Mouse (Mus musculus): ENCODE measurements around the gene Gm20388. TPM values are rescaled to one million over a fixed set of nuclear protein-coding genes. Genes with fewer than 3 reads are reported as not detected.

The Gm20388 gene
- total RNA-seq, 2 experiments from 2014 or later = 4.0 TPM; not detected in 1

- DNase-seq = no peak
Measured at GRCm38 (mm10) chr8:121023003-121023402, 1112.4 kb downstream of the Gm20388 start.

- DNase-seq = no peak
Measured at GRCm38 (mm10) chr8:121023736-121024135, 1113.1 kb downstream of the Gm20388 start.

- DNase-seq = no peak
Measured at GRCm38 (mm10) chr8:121025486-121025885, 1114.8 kb downstream of the Gm20388 start.

GRCm38 (mm10) chr8:121027787-121028186 lies 1117.1 kb downstream of the Gm20388 start:
- DNase-seq = peak; percentile 53 to 74

GRCm38 (mm10) chr8:121029076-121029475 lies 1118.4 kb downstream of the Gm20388 start:
- DNase-seq = no peak

- DNase-seq = no peak
Measured at GRCm38 (mm10) chr8:121030496-121031040, 1119.9 kb downstream of the Gm20388 start.

GRCm38 (mm10) chr8:121033299-121034013 lies 1122.8 kb downstream of the Gm20388 start:
- no peak for DNase-seq

DNA sequence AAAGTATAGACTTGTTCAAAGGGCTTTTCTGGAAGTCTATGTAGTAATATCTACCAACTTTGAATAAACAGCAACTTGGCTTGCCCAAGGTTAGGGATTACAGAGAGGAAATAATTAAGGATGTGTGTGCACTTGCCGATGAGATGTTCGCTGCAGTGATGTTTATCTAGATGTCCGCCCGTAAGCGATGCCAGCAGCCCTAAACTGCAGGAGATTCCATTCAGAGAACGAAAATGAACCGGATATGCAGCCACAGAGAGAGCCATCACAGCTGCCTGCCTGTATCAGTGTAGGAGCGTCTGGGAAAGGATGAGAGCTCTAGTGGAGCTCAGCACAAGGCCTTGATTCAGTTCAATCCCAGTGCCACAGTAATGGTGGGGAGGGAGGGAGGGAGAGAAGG lies 1125.0 kb downstream of the Gm20388 start:
- DNase-seq = no peak

DNA sequence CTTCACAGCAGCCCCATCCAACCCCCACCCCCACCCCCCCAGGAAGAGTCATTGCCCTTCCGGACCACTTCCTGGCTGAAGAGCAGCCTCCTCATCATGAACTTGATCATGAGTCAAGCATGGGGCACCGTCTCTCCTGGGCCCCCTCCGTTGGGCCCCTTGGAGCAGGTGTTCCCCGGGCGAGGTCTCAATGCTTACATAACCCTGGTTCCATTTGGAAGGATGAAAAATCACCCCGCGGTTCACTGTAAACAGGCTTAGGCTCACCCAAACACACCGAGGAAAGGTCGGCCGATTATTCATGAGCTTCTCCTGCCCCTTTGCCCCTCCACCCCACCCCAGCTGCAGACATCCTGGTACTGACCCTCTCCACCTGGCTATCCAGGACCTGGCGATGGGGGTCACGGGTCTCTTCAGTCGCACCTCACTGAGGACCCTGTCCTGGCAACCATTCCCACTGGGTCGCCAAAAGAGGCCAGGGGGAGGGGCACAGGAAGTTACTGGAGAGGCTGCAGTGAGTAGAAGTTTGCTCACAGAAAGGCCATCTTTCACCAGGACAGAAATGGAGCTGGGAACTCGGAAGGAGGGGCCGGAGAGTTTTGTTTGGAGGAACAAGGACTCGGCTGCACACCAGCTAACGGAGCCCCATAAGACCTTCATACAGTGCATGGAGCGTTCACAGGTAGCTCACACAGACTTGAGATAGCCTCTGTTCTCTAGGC lies 1133.2 kb downstream of the Gm20388 start:
- DNase-seq = no peak

- DNase-seq = no peak
Measured at GRCm38 (mm10) chr8:121047441-121047840, 1136.8 kb downstream of the Gm20388 start.

- no peak for DNase-seq
Measured at GRCm38 (mm10) chr8:121058081-121058480, 1147.4 kb downstream of the Gm20388 start.

DNA sequence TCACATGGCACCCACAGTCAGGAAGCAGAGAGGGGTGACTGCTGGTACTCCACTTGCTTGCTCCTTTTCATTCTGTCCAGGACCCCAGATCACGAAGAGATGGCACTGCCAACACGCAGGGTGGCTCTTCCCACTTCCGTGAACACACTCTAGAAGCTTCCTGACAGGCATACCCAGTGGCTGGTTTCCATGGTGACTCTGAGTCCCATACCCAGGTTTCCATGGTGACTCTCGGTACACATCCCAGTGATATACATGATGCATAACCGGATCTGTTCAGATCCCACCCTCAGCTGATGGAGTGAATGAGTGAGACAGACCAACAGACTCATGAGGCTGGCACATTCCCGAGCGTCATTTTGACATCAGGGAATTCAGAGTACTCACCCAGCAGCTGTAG lies 1148.5 kb downstream of the Gm20388 start:
- DNase-seq = no peak

- DNase-seq = no peak
Measured at GRCm38 (mm10) chr8:121062521-121062920, 1151.9 kb downstream of the Gm20388 start.

GRCm38 (mm10) chr8:121063649-121064048 lies 1153.0 kb downstream of the Gm20388 start:
- DNase-seq = no peak

DNA sequence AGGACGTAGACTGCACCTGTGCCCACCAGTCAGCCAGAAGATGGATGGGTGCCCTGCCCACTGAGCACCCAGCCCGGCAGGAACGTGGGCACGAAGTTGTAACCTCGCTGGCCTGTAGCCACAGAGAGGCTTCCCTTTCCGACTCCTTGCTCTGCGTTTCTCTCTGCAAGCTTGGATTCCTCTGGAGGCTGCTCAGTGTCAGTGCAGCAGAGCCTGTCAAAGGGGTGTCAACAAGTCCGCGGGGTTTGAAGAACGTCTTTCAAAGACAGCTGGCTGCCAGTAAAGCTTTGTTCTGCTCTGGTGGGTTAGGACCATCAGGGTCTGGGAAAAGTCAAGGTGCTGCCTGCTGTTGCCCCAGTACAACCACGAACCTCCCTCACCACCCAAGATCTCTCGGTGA lies 1160.8 kb downstream of the Gm20388 start:
- DNase-seq = no peak

GRCm38 (mm10) chr8:121072406-121073130 lies 1161.9 kb downstream of the Gm20388 start:
- no peak for DNase-seq

DNA sequence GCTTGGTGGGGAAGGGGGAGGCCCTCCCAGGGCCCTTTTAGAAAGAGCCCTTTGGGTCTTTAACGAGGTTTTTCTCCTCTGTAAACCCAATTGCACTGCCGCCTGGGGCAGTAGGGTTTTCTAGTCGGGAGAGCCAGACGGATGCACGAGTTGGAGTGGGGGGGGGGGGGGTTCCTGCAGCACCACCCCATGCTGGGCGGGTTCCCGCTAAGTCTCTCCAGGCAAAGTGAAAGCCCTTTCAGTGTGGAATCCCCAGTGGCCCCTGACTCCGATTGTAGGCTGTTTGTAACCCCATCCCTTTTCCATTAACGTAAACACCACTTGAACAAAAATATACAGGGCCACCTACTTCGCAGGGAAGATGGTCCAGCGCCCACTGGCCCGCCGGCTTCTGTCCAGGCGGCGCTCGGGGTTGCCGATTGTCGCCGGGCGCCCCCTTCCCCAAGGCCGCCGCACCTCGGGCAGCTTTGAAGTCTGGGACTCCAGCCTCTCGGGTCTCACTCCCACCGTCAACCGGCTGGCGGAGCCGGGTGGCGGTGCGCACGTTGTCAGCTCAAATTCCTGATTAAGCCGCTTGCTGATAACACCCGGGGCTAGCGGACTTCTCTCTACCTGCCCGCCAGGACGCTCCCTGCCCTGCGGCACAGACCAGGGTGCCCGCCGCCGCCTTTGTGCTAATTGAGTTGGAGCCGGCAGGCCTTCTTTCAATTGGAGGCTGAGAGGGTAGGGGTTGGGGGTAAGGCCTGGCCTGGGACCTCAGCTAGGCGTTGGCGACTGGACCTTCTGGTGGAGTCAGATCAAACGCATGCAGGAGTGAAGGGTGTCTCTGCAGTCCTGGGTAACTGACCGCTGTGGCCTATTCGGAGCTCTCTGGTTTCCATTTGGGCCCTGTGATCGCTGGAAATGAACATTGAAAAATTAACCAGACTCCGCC lies 1162.8 kb downstream of the Gm20388 start:
- no peak for DNase-seq

DNA sequence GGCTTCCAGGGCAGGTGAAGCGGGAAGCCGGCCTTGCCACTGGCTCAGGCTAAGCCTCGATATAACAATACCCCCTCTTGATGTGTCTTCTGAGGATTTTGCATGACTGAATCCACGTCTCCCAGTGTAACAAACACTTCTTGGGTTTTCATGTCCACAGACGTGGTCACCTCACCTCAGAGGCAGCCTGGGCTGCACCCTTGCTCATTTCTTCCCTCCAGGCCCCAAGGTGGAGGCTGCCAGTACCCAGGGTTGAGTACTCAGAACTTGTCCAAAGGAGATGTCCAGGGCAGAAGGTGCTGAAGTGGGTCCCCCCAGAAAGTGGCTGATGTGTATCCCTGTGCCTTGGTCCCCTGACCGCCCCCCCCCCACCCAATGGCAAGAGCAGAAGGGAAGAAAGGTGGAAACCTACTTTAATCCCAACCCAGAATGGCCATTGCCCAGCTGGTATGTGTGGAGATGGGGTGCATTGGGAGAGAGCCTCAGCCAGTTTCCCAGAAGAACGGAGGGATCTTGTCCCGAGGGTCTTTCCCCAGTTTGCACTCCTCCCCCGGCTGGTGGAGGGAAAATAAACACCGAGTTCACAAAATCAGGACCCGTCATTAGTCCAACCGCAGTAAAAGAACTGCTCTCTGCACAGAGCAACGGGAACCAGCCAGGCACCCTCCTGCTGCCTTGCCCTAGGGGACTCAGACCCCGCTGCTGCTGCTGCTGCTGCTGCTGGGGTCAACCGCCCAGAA lies 1163.6 kb downstream of the Gm20388 start:
- no peak for DNase-seq

- DNase-seq = no peak
Measured at GRCm38 (mm10) chr8:121074848-121075145, 1164.2 kb downstream of the Gm20388 start.

- DNase-seq = no peak
Measured at GRCm38 (mm10) chr8:121075936-121076335, 1165.3 kb downstream of the Gm20388 start.

DNA sequence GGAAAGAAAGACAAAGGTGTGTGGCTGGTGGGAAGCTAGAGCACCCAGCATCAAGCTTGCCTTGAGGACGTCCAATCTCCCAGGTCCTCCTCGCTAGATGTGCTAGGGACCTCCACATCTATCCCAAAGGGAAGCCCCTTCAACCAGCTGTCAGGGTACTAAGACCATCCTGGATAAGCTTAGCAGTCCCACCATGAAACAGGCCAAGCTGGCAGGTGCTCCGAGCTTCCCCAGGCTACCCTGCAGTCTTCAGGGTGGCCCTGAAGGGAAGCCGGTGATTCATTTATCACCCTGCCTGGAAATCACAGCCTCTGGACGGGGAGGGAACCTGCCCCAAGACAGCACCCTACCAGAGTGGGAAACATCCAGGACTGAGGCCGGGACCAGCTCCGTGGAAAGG lies 1165.9 kb downstream of the Gm20388 start:
- no peak for DNase-seq
